Mouse (Mus musculus): ENCODE results near the gene Spred2.

DNA sequence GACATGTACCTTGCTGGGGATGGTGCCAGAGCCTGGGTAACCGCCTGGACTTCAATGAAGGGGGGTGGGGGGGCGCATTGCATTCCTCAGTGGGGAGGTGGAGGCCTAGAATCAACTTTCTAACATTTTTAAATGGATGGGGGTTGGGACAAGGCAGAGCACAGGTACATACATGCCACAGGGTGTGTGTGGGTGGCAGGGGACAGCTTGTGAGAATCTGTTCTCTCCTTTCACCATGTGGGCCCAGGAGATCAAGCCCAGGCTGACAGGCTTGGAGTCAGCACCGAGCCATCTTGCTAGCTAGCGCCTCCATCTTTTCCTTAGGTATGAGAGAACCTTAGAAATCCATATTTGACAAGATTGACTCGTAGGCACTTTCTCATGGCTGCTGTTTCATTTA, 35.7 kb downstream of the Spred2 start:
- no peak for TF ChIP-seq CTCF (IDR thresholded peaks at IDR 0.05; ENCODE audit: low read depth, low read length)
- TF ChIP-seq GATA1 (IDR thresholded peaks at IDR 0.05; ENCODE audit: borderline replicate concordance, low read length), result no peak
- no peak for TF ChIP-seq POLR2AphosphoS5 (IDR thresholded peaks at IDR 0.05; ENCODE audit: insufficient replicate concordance, low read depth, low read length)
- TF ChIP-seq TAL1 (conservative IDR thresholded peaks at IDR 0.05; ENCODE audit: low read depth, low read length), result no peak

All from G1E (cell line).